12 mouse cellular contexts compared by ENCODE assay signal in the genomic region with DNA sequence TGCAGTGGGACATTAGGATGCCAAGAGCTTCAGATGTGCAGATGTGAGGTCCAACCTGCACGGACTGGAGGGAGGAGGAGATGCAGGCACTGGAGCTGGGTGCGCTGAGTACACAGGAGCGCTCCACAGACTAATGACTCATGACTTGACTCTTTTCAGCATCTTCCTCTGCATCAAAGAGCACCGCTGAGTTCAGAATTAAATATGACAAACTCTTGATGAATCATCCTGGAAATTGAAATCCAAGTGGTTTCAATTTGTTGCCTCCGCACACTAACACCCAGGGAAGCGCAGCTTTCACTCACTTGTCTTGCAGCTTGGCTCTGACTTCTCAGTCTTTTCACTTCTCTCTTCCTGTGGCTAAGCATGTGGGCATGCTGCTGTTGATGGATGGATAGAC.
DNase-seq lines count a peak whose midpoint lies in the region; ATAC-seq and TF ChIP-seq lines count a peak whose summit lies in the region.
"Had no signal": no experiment of that assay in that cellular context is flagged by ENCODE, and none has a peak within 500 bp of the region (broad histone marks: within the 10 kb centered on the region; RNA-seq: fewer than 3 reads in every experiment).

No protein-coding gene starts in this region.

- H3K4me3 ChIP-seq in hindbrain, postnatal 0 days (ENCODE audit: low read length), result no peak overlapping the region
- H3K4me3 ChIP-seq in intestine, embryonic 15.5 days (replicated peaks), result no peak overlapping the region
- H3K4me3 ChIP-seq: erythroblast, embryonic 14.5 days had no signal

- no peaks in the 10 kb centered on the region for H3K9me3 ChIP-seq in hindbrain, postnatal 0 days (ENCODE audit: low read length)
- no peaks in the 10 kb centered on the region for H3K9me3 ChIP-seq in intestine, embryonic 15.5 days

- DNase-seq in frontal cortex, postnatal 10 days (ENCODE audit: low spot score in 2 of 2), result no peak
- DNase-seq in 3T3-L1 (ENCODE audit: low read depth, low spot score), result peak; percentile 83
- DNase-seq in adrenal gland, postnatal 10 days, result peak; percentile 6
- peak; percentile 3 for DNase-seq in hindbrain, postnatal 0 days (ENCODE audit: low spot score)
- no peak for DNase-seq in kidney, postnatal 10 days
- no peak for DNase-seq in heart, adult 18-20 months
- DNase-seq: cerebellum, adult 9-11 months; heart, adult 11 months; lung, adult 18-20 months had no signal

- no peak overlapping the region for H3K9ac ChIP-seq in hindbrain, postnatal 0 days (replicated peaks; ENCODE audit: low read length)
- no peak overlapping the region for H3K9ac ChIP-seq in intestine, embryonic 15.5 days

- no peak overlapping the region for H3K4me2 ChIP-seq in hindbrain, postnatal 0 days (ENCODE audit: low read depth, low read length)
- no peak overlapping the region for H3K4me2 ChIP-seq in intestine, embryonic 15.5 days (replicated peaks)

- ATAC-seq in frontal cortex, adult (ENCODE audit: low TSS enrichment), result peak; percentile 90
- ATAC-seq in hindbrain, postnatal 0 days, result 0 out of 2 replicates have a peak, but pooled peaks have one; percentile 40
- ATAC-seq in intestine, embryonic 15.5 days, result no peak

- H3K4me1 ChIP-seq in hindbrain, postnatal 0 days (ENCODE audit: insufficient read depth, low read length), result no peaks in the 10 kb centered on the region
- H3K4me1 ChIP-seq in intestine, embryonic 15.5 days (replicated peaks), result no peaks in the 10 kb centered on the region

- 79% methylated on average over 6 of the region's 6 CpGs for WGBS in hindbrain, postnatal 0 days
- WGBS in intestine, embryonic 15.5 days, result 88% methylated on average over 6 of the region's 6 CpGs

- no peak overlapping the region for H3K27ac ChIP-seq in hindbrain, postnatal 0 days
- H3K27ac ChIP-seq in intestine, embryonic 15.5 days, result no peak overlapping the region

- TF ChIP-seq CTCF in hindbrain, postnatal 0 days (IDR thresholded peaks at IDR 0.05; ENCODE audit: low read depth), result no peak

- H3K36me3 ChIP-seq in hindbrain, postnatal 0 days (ENCODE audit: insufficient read depth, low read length), result no peaks in the 10 kb centered on the region
- H3K36me3 ChIP-seq in intestine, embryonic 15.5 days, result no peaks in the 10 kb centered on the region

- H3K27me3 ChIP-seq in hindbrain, postnatal 0 days (ENCODE audit: insufficient read depth, low read length), result no peaks in the 10 kb centered on the region
- no peaks in the 10 kb centered on the region for H3K27me3 ChIP-seq in intestine, embryonic 15.5 days (replicated peaks)

Comparison
In these comparisons a context has a peak if more than half of its experiments do, and no peak if none do; other contexts are left out.
1. DNase-seq: peak in 3T3-L1 (single experiment), adrenal gland, postnatal 10 days (single experiment) and hindbrain, postnatal 0 days (single experiment); none in frontal cortex, postnatal 10 days (0 of 2), kidney, postnatal 10 days (single experiment) and heart, adult 18-20 months (0 of 2).